Mouse (Mus musculus): ENCODE data around the gene Ano4.

DNA sequence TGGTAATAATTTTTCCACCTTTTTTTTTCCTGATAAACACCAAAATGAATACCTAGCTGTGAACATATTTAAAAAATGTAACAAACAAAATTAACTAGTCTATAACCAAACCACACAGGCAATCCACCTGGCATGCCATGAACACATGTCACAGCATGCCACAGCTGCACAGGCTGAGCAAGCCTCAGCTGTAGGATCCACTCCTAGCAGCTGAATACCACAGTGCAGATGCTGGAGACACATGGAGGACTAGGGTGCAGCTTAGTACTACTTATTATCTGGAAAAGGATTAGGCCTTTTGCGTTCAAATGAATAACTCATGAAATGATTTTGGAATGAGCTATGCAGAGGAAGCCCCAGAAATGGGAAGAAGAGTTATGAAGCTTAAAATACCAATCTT lies 233.6 kb downstream of the Ano4 start:
- no peak for TF ChIP-seq CTCF (IDR thresholded peaks at IDR 0.05; ENCODE audit: low read depth)
- no peak for TF ChIP-seq EP300 (IDR thresholded peaks at IDR 0.05; ENCODE audit: low read depth)
